Mouse (Mus musculus) cortical plate, adult 2 months (tissue): ENCODE results near the gene Spi1. TPM values are rescaled to one million over a fixed set of nuclear protein-coding genes. Genes with fewer than 3 reads are reported as not detected.
"Not testable (repeated sequence)": the region's sequence is repeated elsewhere in the genome, so short reads cannot be mapped to it uniquely, and the experiment has no call there.

Experiments
- H3K27ac ChIP-seq: fragments of 200-500 bp; 2 replicates; pipeline ENCODE4 v1.5.1; 2012; ENCODE audit warnings: low read length, control low read depth, inconsistent platforms; ENCODE audit not compliant: insufficient read depth
- H3K4me1 ChIP-seq: fragments of 200-500 bp; 2 replicates; pipeline ENCODE4 v1.6.1; 2011; ENCODE audit warnings: low read length; ENCODE audit not compliant: control insufficient read depth, insufficient read depth
- H3K4me3 ChIP-seq: fragments of 200-500 bp; 2 replicates; pipeline ENCODE4 v1.5.1; 2011; ENCODE audit warnings: mild to moderate bottlenecking, low read length, control low read depth; ENCODE audit not compliant: insufficient read depth
- CTCF ChIP-seq: fragments of 200-500 bp; IDR thresholded peaks from 2 replicates; pipeline ENCODE4 v1.5.1; 2011; ENCODE audit warnings: mild to moderate bottlenecking, control low read depth, low read length; ENCODE audit not compliant: insufficient read depth; ENCODE audit errors: extremely low read depth
- POLR2A ChIP-seq: fragments of 200-500 bp; IDR thresholded peaks from 2 replicates; pipeline ENCODE4 v1.6.1; 2011; ENCODE audit warnings: mild to moderate bottlenecking, low read length, control low read depth; ENCODE audit not compliant: insufficient read depth; ENCODE audit errors: extremely low read depth
- polyA plus RNA-seq: library from polyadenylated mRNA; depleted of rRNA; stranded (reverse); fragments of >200 nt; gene quantifications from 2 replicates; pipeline ENCODE4 v1.2.3, GENCODE M21; 2012; rRNA removed

Gene Spi1
- 9.3 and 10.6 TPM in 2 replicates for polyA plus RNA-seq

DNA sequence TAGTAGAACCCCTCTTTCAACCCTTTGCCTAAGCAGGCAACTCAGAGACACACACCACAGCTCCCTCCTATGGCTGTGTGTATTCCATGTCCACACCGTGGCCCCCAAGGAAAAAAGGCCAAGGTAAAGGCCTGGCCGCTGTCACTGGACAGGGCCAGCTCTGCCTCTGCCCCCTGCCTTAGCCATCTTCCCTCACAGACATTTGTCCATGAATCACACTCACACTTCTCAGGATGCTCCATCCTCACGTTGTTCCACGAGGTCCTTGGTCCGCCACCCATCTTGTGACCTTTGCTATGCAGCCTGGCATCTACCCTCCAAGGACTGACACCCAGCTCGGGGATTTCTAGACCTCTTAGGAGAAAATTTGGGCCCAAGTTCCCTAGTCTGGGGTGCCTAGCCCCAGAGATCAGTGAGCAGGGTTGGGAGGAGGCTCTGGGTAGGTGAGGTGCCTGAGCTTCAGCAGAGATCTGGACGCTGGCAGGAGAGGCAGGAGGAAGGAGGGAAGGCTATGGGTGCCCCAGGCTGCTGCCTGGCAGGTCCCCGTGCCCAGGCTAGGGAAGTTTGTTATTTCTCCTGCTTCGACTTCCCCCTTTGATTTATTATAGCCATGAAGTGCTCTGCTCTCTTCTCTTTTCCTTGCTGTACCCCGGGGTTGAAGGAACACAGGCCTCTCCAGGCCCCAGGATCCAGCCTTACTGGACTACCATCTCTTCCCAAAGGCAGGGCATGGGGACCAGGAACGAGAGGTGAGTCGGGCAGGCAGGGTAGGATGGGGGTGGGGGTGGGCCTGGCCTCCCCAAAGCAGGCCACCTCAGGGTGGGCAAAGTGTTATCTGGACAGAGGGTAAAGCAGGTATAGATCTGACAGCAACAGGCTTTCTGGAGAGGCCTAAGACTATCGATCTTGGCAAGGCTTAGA lies at the start of gene Spi1:
Gene Spi1, plus strand, starts transcription at position 616 of the 921 bp plus-strand sequence.
- Histone ChIP-seq H3K27ac (peak within 1 kb of the TSS; percentile 74), H3K4me3 (no peak within 1 kb of the TSS), H3K4me1 (no peaks in the 10 kb centered on the region)
- TF ChIP-seq CTCF (no peak), POLR2A (no peak)

DNA sequence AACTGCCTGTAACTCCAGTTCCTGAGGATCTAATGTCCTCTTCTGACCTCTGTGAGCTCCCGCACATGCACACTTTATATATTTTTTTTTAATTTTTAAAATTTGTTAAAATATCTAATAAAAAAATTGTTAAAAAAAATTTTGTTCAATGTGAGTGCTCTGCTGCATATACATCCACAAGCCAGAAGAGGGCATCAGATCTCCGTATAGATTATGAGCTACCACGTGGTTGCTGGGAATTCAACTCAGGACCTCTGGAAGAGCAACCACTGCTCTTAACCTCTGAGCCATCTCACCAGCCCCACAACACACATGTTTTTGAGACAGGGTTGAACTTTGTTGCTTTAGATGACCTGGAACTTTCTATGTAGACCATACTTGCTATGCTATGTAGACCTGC lies 49.2 kb upstream of the Spi1 start:
- H3K4me1 ChIP-seq: no peaks in the 10 kb centered on the region
- no peak overlapping the region for H3K4me3 ChIP-seq
- TF ChIP-seq CTCF (no peak), POLR2A (no peak)
- no peak overlapping the region for H3K27ac ChIP-seq

DNA sequence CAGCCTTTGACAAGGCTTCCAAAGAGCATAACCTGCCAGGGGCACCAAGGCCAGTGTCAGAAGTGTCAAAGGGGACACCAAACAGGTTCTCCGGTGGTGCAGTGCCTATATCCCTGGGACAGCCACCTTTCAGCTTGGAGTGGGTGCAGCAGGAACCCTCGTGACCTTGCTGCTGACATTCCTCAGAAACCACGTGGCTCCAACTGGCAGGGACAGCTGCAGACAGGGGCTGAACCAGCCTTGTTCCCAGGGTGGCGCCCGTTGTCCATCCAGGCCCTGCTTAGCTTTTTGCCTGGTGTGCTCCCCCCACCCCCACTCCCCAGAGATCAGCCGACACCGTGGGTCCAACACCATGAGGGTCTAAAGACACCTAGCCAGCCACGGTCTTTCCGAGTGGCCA lies 46.8 kb upstream of the Spi1 start, which contains the start of gene Rapsn:
Gene Rapsn, plus strand, starts transcription at position 236 of the 400 bp plus-strand sequence.
- TF ChIP-seq POLR2A (no peak), CTCF (no peak)
- no peak within 1 kb of the TSS for H3K4me3 ChIP-seq
- no peak within 1 kb of the TSS for H3K27ac ChIP-seq
- H3K4me1 ChIP-seq: no peaks in the 10 kb centered on the region

DNA sequence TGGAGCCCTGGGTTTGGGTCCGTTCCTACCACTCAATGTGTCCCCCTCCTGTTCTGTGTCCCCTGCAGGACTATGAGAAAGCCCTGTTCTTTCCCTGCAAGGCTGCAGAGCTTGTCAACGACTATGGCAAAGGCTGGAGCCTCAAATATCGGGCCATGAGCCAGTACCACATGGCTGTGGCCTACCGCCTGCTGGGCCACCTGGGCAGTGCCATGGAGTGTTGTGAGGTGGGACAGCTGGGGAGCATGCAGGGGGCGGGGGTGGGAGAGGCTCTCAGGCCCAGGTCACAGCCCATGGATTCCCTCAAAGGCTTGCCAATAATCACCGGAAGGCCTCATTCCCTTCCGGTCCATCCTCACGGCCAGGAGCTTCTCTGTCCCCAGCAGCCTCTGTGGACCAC lies 40.4 kb upstream of the Spi1 start:
- Histone ChIP-seq H3K4me3 (no peak overlapping the region), H3K4me1 (no peaks in the 10 kb centered on the region), H3K27ac (no peak overlapping the region)
- no peak for TF ChIP-seq CTCF
- no peak for TF ChIP-seq POLR2A

DNA sequence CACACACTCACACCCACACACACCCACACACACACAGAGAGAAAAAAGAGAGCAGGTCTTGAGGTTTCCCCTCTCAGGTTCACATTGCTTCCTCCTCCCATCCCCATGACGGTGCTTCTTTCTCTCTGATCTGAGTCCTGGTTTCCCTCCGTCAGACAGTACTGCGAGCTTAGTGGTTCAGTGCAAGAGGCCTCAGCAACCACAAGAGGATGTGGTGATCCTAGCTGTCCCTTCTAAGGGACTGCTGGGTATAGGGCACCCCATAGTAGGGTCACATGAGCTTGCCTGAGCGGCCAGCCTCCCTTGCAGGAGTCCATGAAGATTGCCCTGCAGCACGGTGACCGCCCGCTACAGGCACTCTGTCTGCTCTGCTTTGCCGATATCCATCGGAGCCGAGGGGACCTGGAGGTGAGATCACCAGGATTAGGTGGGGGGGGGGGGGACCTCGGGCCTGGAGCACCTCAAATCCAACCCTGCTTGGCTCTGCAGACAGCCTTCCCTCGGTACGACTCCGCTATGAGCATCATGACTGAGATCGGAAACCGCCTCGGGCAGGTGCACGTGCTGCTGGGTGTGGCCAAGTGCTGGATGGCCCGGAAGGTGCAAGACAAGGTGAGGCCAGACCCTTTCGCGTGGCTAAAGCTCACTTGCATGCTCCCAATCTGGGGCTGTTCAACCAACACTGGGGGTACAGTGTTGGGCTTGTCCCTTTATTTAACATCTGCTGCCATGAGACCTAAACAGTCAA lies 39.4 kb upstream of the Spi1 start:
- Histone ChIP-seq H3K4me3 (no peak overlapping the region), H3K4me1 (no peaks in the 10 kb centered on the region), H3K27ac (no peak overlapping the region)
- TF ChIP-seq POLR2A (no peak), CTCF (no peak)

DNA sequence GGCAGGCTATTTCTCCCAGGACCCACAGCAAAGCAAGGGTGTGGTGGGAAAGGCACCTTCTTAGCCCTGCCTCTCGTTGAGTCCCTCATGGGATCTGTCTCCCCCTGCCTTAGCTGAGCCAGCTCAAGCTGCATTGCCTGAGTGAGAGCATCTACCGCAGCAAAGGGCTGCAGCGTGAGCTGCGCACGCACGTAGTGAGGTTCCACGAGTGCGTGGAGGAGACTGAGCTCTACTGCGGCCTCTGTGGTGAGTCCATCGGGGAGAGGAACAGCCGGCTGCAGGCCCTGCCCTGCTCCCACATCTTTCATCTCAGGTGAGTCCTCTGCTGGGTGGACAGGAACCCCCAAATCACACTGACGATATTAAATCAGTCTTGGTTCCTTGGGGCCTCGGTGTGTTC lies 37.5 kb upstream of the Spi1 start:
- no peak overlapping the region for H3K4me3 ChIP-seq
- H3K4me1 ChIP-seq: no peaks in the 10 kb centered on the region
- TF ChIP-seq POLR2A: no peak
- no peak for TF ChIP-seq CTCF
- H3K27ac ChIP-seq: no peak overlapping the region

DNA sequence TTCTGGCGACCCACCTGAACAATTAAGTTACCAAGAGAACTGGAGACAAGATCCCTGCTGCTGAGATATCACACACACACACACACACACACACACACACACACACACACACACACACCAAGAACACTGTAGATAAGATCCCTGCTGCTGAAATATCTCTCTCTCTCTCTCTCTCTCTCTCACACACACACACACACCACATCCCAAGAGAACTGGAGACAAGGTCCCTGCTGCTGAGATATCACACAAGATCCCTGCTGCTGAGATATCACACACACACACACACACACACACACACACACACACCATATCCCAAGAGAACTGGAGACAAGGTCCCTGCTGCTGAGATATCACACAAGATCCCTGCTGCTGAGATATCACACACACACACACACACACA lies 36.4 kb upstream of the Spi1 start:
- H3K4me3 ChIP-seq, H3K4me1 ChIP-seq, H3K27ac ChIP-seq: not testable (repeated sequence)

DNA sequence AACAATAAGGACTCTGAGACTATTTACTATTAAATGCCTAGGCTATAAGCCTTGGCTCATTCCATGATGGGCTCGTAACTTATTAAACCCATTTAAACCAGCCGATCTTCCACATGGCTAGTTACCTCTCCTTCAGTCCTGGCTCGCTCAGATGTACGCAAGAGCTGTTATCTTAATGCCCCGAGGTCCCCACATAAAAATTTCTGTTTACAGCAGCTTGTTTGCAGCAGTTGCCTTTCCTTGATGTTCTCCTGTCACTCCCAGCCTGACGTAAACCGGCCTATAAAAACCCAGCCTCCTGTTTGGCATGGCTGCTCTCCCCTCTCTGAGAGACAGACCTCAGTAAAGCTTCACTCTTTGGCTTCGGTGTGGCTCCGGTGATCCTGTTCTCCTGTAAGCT lies 34.8 kb upstream of the Spi1 start:
- Histone ChIP-seq H3K4me3 (no peak overlapping the region), H3K4me1 (no peaks in the 10 kb centered on the region), H3K27ac (no peak overlapping the region)
- TF ChIP-seq POLR2A: no peak
- no peak for TF ChIP-seq CTCF

DNA sequence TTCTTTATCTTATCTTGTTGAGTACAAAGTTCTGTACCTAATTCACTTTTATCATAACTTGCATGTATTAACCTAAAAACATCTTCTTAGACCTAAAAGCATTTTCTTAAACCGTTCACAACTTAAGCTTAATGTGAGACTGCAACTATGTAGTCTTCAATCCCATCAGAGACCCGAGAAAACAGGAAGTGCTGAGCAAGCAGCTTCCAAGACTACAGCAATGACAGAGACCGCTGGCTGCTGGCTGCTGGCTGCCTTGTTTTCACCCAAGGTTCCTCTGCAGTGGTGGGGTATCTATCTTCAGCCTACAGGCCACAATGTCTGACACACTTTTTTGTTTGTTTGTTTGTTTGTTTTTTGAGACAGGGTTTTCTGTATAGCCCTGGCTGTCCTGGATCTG lies 30.3 kb upstream of the Spi1 start:
- TF ChIP-seq CTCF (no peak), POLR2A (no peak)
- H3K4me1 ChIP-seq: peaks cover 5% of the 10 kb centered on the region; the same call in 1 of the 2 replicates
- H3K27ac ChIP-seq: no peak overlapping the region
- no peak overlapping the region for H3K4me3 ChIP-seq

DNA sequence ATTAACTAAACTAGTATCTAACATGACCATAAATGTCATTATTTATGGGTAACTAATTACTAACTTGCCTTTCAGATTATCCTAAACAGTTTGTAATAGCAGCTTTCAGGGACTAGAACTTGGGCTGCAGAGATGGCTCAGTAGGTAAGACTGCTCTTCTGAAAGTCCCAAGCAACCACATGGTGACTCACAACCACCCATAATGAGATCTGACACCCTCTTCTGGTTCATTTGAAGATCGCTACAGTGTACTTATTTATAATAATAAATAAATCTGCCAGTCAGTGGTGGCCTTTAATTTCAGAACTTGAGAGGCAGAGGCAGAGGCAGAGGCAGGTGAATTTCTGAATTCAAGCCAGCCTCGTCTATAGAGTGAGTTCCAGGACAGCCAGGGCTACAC lies 29.4 kb upstream of the Spi1 start:
- TF ChIP-seq CTCF (no peak), POLR2A (no peak)
- Histone ChIP-seq H3K27ac (no peak overlapping the region), H3K4me3 (no peak overlapping the region), H3K4me1 (peaks cover 5% of the 10 kb centered on the region; the same call in 1 of the 2 replicates)
